Mouse (Mus musculus): ENCODE measurements around the gene Atp2a3. TPM values are rescaled to one million over a fixed set of nuclear protein-coding genes. Genes with fewer than 3 reads are reported as not detected.

The Atp2a3 gene
- 354 and 444 TPM in 2 replicates for polyA plus RNA-seq (2012; ENCODE audit: insufficient read depth, low replicate concordance)

DNA sequence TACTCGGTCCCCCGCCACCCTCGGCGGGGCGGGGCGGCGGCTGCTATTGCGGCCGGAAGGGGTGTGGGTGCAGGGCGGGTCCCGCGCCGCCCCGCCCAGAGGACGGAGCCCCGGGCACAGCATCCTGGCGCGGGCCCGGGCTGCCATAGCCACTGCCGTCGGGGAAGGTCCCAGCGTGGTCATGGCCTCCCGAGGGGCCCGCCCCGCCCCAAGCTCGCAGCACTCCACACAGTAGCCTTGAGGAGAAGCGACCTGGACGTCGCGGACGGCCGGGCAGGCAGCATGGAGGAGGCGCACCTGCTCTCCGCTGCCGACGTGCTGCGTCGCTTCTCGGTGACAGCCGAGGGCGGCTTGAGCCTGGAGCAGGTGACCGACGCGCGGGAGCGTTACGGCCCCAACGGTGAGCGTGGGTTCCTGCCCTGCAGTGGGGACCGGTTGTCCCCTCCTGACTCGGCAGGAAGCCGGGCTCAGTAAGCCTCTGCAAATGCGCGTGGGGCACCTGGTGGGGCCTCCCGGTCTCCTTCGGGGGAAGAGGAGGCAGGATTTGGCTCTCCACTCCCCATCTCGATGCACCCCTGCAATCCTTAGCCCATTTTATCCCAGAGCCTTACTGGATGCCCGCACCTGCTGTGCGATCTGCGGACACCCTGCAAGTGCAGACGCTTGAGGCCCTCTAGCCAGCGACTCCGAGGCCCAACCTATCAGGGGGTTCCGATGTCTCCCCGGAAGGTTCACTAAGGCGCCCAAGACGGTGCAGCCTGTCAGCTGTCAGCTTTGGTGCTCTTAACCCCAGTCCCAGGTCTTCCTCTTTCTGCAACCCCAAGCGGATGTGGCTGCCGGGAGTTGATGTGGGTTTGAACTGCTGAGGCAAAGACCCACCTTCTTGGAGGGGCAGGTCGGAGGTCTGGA lies at the start of gene Atp2a3:
TSS of gene Atp2a3 (plus strand) at position 98 of the 909 bp plus-strand sequence.
- Histone ChIP-seq H3K27me3 (replicated peaks) (no peaks in the 10 kb centered on the region), H3K4me1 (peaks cover 84% of the 10 kb centered on the region), H3K4me3 (replicated peaks) (peak within 1 kb of the TSS; percentile 100), H3K9me3 (no peaks in the 10 kb centered on the region), H3K36me3 (replicated peaks; ENCODE audit: low read length) (peaks cover 56% of the 10 kb centered on the region)
- no peak for TF ChIP-seq GATA1 (IDR thresholded peaks at IDR 0.05; ENCODE audit: borderline replicate concordance, low read length)
- 0 out of 2 replicates have a peak, but pooled peaks have one; percentile 48 for TF ChIP-seq FLI1 (IDR thresholded peaks at IDR 0.05; ENCODE audit: low read length)

DNA sequence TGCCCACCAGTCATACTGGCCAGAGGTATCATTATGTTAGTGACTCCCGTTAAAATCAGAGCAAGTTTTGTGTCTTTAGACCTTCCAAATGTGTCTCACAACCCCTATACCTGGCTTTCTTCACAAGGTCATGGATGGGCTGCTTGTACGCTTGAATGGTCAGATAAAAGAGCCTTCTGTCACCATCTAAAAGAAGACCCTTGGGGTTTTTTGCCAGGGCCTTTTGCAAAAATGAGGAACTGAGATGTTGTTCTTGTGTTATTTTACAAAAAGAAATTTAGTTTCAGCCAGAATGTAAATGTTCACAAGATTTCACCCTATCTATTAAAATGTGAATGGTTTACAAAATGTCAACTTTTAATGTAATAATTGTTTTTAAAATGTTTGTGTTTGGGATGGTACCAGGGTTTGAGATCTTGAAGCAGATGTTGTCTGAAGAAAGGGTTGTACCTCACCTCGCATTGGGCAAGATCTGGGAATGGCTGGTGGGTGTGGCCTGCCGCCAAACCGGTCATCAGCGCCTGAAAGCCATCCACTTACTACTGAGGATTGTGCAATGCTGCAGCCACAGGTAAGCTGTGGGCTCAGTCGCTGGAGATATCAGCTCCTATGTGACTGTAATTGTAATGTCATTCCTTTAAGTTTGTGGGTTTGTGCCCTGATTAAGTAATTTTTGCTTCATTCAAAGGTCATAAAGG lies 43.5 kb upstream of the Atp2a3 start:
- Histone ChIP-seq H3K4me1 (peaks cover 7% of the 10 kb centered on the region), H3K27me3 (replicated peaks) (no peaks in the 10 kb centered on the region), H3K9me3 (no peaks in the 10 kb centered on the region), H3K36me3 (replicated peaks; ENCODE audit: low read length) (peaks cover 99% of the 10 kb centered on the region), H3K4me3 (replicated peaks) (no peak overlapping the region)
- TF ChIP-seq GATA1 (IDR thresholded peaks at IDR 0.05; ENCODE audit: borderline replicate concordance, low read length) (no peak), FLI1 (IDR thresholded peaks at IDR 0.05; ENCODE audit: low read length) (no peak)

GRCm38 (mm10) chr11:72923116-72923515 lies 37.9 kb upstream of the Atp2a3 start:
- no peaks in the 10 kb centered on the region for H3K9me3 ChIP-seq
- H3K27me3 ChIP-seq (replicated peaks), result no peaks in the 10 kb centered on the region
- peak overlapping the region; percentile 67 for H3K4me3 ChIP-seq (replicated peaks)
- peaks cover 93% of the 10 kb centered on the region for H3K36me3 ChIP-seq (replicated peaks; ENCODE audit: low read length)
- TF ChIP-seq GATA1 (IDR thresholded peaks at IDR 0.05; ENCODE audit: borderline replicate concordance, low read length) (no peak), FLI1 (IDR thresholded peaks at IDR 0.05; ENCODE audit: low read length) (no peak)
- peaks cover 57% of the 10 kb centered on the region for H3K4me1 ChIP-seq

DNA sequence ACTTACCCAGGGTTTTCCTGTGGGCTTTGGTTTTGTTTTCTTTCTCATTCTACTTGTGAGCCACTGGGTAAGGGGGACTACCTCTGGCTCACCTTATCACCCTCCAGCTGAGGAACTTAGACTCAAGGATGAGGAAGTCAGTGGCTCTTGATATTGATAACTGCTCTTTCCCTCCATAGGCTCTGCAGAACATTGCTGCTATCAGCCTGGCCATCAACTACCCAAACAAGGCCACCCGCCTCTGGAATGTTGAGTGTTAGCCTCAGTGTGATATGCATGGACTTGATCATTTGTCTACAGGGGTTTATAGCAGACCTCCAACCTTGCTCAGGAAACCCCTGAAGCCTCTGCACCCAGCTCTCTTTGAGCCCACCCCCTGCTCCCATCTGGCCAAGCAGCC lies 36.5 kb upstream of the Atp2a3 start:
- Histone ChIP-seq H3K9me3 (no peaks in the 10 kb centered on the region), H3K4me1 (peaks cover 71% of the 10 kb centered on the region), H3K4me3 (replicated peaks) (no peak overlapping the region), H3K27me3 (replicated peaks) (no peaks in the 10 kb centered on the region), H3K36me3 (replicated peaks; ENCODE audit: low read length) (peaks cover 92% of the 10 kb centered on the region)
- no peak for TF ChIP-seq GATA1 (IDR thresholded peaks at IDR 0.05; ENCODE audit: borderline replicate concordance, low read length)
- TF ChIP-seq FLI1 (IDR thresholded peaks at IDR 0.05; ENCODE audit: low read length), result no peak

- peaks cover 76% of the 10 kb centered on the region for H3K4me1 ChIP-seq
- no peaks in the 10 kb centered on the region for H3K9me3 ChIP-seq
- H3K27me3 ChIP-seq (replicated peaks), result no peaks in the 10 kb centered on the region
- TF ChIP-seq FLI1 (IDR thresholded peaks at IDR 0.05; ENCODE audit: low read length), result no peak
- TF ChIP-seq GATA1 (IDR thresholded peaks at IDR 0.05; ENCODE audit: borderline replicate concordance, low read length), result no peak
- peaks cover 92% of the 10 kb centered on the region for H3K36me3 ChIP-seq (replicated peaks; ENCODE audit: low read length)
- no peak overlapping the region for H3K4me3 ChIP-seq (replicated peaks)
Observed at GRCm38 (mm10) chr11:72925067-72925466, 35.9 kb upstream of the Atp2a3 start.

DNA sequence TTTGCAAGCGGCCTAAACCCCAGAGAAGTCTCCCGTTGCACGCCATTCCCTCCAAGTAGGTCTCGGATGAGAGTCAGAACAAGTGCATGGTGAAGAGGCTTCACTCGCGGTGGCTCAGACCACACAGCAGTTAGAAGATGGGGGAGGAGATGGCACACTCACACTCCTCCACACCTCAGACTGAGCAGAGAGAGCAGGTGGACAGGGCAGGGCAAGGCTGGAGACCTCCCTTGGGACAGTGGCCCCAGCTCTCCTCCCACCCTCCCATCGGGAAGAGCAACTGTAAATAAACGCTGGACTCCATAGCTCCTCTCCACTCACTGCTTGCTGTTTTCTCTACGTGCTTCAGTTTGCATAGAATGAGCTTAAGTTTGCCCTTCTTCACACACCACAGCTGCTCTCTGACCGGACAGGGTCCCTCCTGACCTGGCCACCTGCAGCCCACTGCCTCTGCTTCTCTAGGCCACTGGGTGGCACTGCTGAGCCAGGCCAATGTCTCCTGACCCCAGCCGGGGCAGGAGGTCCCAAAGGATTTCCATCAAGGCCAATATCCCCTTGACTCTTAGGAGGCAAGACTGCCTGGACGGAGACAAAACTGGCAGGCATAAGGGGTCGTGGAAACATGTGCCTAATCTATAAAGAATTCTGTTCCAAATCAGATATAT lies 34.6 kb upstream of the Atp2a3 start:
- Histone ChIP-seq H3K36me3 (replicated peaks; ENCODE audit: low read length) (peaks cover 89% of the 10 kb centered on the region), H3K4me1 (peaks cover 82% of the 10 kb centered on the region), H3K4me3 (replicated peaks) (peak overlapping the region; percentile 6), H3K27me3 (replicated peaks) (no peaks in the 10 kb centered on the region), H3K9me3 (0 out of 2 replicates have a peak, but pooled peaks cover 3% of the 10 kb centered on the region)
- TF ChIP-seq GATA1 (IDR thresholded peaks at IDR 0.05; ENCODE audit: borderline replicate concordance, low read length) (no peak), FLI1 (IDR thresholded peaks at IDR 0.05; ENCODE audit: low read length) (no peak)

DNA sequence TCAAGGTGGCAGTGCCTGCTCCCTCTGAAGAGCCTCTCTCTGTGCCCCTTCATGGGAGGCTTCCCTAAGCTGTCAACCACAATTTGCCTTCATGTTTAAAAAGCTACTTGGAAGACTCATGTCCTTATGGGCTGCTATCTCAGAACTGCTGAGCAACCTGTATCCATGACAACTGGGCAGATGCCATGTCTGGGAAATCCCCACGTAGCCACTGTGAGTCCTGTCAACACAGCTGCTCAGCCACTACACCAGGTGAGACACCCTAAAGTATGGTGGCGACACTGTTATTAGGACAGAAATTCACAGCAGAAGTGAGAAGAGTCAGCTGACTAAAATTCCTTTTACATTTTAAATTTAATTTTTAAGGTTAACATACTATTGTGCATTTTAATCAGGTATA lies 32.5 kb upstream of the Atp2a3 start:
- Histone ChIP-seq H3K4me3 (replicated peaks) (peak overlapping the region; percentile 62), H3K27me3 (replicated peaks) (no peaks in the 10 kb centered on the region), H3K36me3 (replicated peaks; ENCODE audit: low read length) (peaks cover 76% of the 10 kb centered on the region), H3K9me3 (0 out of 2 replicates have a peak, but pooled peaks cover 3% of the 10 kb centered on the region), H3K4me1 (peaks cover 67% of the 10 kb centered on the region)
- TF ChIP-seq FLI1 (IDR thresholded peaks at IDR 0.05; ENCODE audit: low read length) (no peak), GATA1 (IDR thresholded peaks at IDR 0.05; ENCODE audit: borderline replicate concordance, low read length) (no peak)

DNA sequence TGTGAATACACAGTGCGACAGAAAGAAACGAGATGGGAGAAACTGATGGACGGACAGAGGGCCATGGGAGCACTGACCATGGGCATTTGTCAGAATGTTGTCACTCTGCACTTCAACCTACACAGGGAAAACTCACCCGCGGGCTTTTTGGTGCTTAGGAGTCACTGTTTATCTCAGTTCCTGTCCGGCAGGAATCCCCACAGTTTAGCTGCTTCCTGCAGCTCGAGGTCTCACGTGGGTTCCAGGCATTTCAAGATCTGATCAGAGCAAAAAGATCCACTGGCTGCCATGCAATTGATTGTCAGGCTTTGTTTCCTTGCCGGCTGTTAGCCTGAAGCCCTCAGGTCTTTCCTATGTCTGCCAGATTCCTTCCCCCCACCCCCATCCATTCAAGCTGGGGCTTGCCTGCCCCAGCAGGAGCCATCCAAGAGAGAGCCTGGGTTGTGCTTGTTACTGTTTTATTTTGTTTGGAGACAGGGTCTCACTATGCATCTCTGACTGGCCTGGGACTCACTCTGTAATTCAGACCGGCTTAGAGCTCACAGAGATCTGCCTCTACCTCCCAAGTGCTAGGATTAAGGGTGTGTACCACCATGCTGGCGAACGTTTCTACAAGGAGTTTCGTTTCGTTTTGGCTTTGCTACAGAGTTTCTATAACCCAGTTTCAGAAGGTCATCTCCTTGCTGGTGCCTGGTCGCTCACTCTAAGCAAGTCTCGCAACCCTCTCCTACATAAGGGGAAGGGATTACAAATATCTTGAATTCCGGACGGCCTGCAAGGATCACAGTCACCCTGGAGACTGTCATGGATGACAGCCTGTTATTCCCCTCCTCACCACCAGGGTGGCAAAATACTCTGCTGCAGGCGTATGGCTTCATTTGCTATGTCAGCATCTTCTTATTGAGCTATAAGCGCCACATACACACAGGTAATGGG lies 20.5 kb upstream of the Atp2a3 start:
- H3K36me3 ChIP-seq (replicated peaks; ENCODE audit: low read length), result peaks cover 5% of the 10 kb centered on the region
- peaks cover 66% of the 10 kb centered on the region for H3K4me1 ChIP-seq
- H3K9me3 ChIP-seq, result no peaks in the 10 kb centered on the region
- H3K4me3 ChIP-seq (replicated peaks), result peak overlapping the region; percentile 87
- no peaks in the 10 kb centered on the region for H3K27me3 ChIP-seq (replicated peaks)
- TF ChIP-seq GATA1 (IDR thresholded peaks at IDR 0.05; ENCODE audit: borderline replicate concordance, low read length), result no peak
- no peak for TF ChIP-seq FLI1 (IDR thresholded peaks at IDR 0.05; ENCODE audit: low read length)
